Mouse (Mus musculus) hindbrain, embryonic 16.5 days (tissue): ENCODE measurements around the gene Scai. TPM values are rescaled to one million over a fixed set of nuclear protein-coding genes. Genes with fewer than 3 reads are reported as not detected.
A peak's percentile ranks its signal among the peaks of the same experiment; 100 is the strongest.
"Not testable (repeated sequence)": the region's sequence is repeated elsewhere in the genome, so short reads cannot be mapped to it uniquely, and the experiment has no call there.

Experiments
- ATAC-seq: fragments of 200-750 bp; cut with Nextera tagmentation; 2 replicates; pipeline ENCODE4 v1.8.0; 2017; ENCODE audit warnings: moderate TSS enrichment, moderate library complexity
- H3K27ac ChIP-seq: fragments of 300-500 bp; sonication (generic); 2 replicates; pipeline ENCODE4 v1.5.1; 2014; ENCODE audit warnings: low read depth, mild to moderate bottlenecking, control low read depth, low read length, moderate library complexity
- H3K27me3 ChIP-seq: fragments of 300-500 bp; sonication (generic); replicated peaks from 2 replicates; pipeline ENCODE4 v1.6.1; 2014; ENCODE audit warnings: low read length; ENCODE audit not compliant: control insufficient read depth, insufficient read depth
- H3K36me3 ChIP-seq: fragments of 300-500 bp; sonication (generic); 2 replicates; pipeline ENCODE4 v1.6.1; 2014; ENCODE audit warnings: mild to moderate bottlenecking, low read length, moderate library complexity, mixed read lengths; ENCODE audit not compliant: control insufficient read depth, insufficient read depth
- H3K4me1 ChIP-seq: fragments of 300-500 bp; sonication (generic); 2 replicates; pipeline ENCODE4 v1.6.1; 2014; ENCODE audit warnings: low read depth, low read length; ENCODE audit not compliant: control insufficient read depth, insufficient read depth
- H3K4me2 ChIP-seq: fragments of 300-500 bp; sonication (generic); 2 replicates; pipeline ENCODE4 v1.6.1; 2014; ENCODE audit warnings: mild to moderate bottlenecking, low read length, control low read depth, moderate library complexity
- H3K4me3 ChIP-seq: fragments of 300-500 bp; sonication (generic); 2 replicates; pipeline ENCODE4 v1.5.1; 2014; ENCODE audit warnings: mild to moderate bottlenecking, low read length, control low read depth, moderate library complexity
- H3K9ac ChIP-seq: fragments of 300-500 bp; sonication (generic); 2 replicates; pipeline ENCODE4 v1.6.1; 2014; ENCODE audit warnings: low read depth, mild to moderate bottlenecking, control low read depth, low read length, moderate library complexity
- H3K9me3 ChIP-seq: fragments of 300-500 bp; sonication (generic); 2 replicates; pipeline ENCODE4 v1.6.1; 2014; ENCODE audit warnings: mild to moderate bottlenecking, low read length, moderate library complexity; ENCODE audit not compliant: control insufficient read depth
- WGBS: fragments of 180-500 bp; shearing (Covaris S2); extraction: QIAGEN DNeasy Blood & Tissue Kit; methylation state at CpG from one replicate; pipeline ENCODE4 v1.1.7; 2014; 5-methylcytosine and 5-hydroxymethylcytosine counted together
- polyA plus RNA-seq: library from polyadenylated mRNA; unstranded; fragments of >200 nt; fragmentation: Nextera tagmentation; extraction: Ambion mirVana; gene quantifications from 2 replicates; pipeline ENCODE4 v1.2.1, GENCODE M21; 2015

The Scai gene
- polyA plus RNA-seq: 15.2 and 17.5 TPM in 2 replicates

GRCm38 (mm10) chr2:39190561-39191056, at the start of gene Scai:
Scai (minus strand) TSS chr2:39190734.
- Histone ChIP-seq H3K27me3 (no peaks in the 10 kb centered on the region), H3K36me3 (peaks cover 3% of the 10 kb centered on the region; the same call in 1 of the 2 replicates), H3K9me3 (no peaks in the 10 kb centered on the region), H3K4me2 (peak within 1 kb of the TSS; percentile 70), H3K27ac (peak within 1 kb of the TSS; percentile 99), H3K9ac (peak within 1 kb of the TSS; percentile 99), H3K4me1 (peaks cover 15% of the 10 kb centered on the region), H3K4me3 (peak within 1 kb of the TSS; percentile 100)
- ATAC-seq: peak; percentile 100
- WGBS: 0% methylated on average over 39 of the region's 41 CpGs

GRCm38 (mm10) chr2:39226731-39227130, 36.2 kb upstream of the Scai start:
- Histone ChIP-seq H3K27me3 (no peaks in the 10 kb centered on the region), H3K4me3 (peak overlapping the region; percentile 80), H3K27ac (peak overlapping the region; percentile 94; the same call in 1 of the 2 replicates), H3K36me3 (no peaks in the 10 kb centered on the region), H3K9me3 (no peaks in the 10 kb centered on the region), H3K4me1 (peaks cover 14% of the 10 kb centered on the region), H3K4me2 (peak overlapping the region; percentile 61), H3K9ac (peak overlapping the region; percentile 84)
- ATAC-seq: no peak; the same call in 1 of the 2 replicates
- WGBS: 39% methylated on average over 3 of the region's 3 CpGs

DNA sequence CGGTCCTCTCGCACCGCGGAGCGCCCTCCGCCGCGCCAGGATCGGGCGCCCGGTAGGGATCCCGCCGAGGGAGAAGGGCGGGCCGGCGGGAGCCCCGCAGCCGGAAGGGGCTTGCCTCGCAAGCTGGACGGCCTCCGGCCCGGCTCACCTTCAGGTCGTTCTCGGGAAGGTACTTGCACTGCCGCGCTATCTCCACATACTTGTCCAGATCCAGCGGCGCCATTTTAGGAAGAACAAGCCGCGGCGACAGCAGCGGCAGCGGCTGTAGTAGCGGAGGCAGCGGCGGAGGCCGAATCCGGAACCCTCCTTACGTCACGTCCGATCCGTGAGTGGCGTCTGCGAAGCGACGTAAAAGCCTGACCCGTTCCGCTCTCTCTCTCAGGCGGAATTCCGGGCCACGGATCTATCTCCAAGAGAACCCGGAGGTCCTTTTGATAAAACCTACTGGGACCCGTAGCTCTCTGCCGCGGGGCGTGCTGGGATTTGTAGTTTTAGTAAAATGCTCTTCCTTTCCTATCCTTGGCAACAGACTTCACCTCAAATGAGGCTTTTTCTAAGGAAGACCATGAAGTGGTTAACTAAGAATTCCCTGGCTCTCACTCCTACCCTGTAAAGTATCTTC, 35.6 kb upstream of the Scai start, which contains the start of gene Ppp6c:
Gene Ppp6c (minus strand): TSS at position 433 of the 622 bp plus-strand sequence.
- WGBS: under 1% methylated on average over 38 of the region's 56 CpGs
- H3K4me2 ChIP-seq: peak within 1 kb of the TSS; percentile 75

DNA sequence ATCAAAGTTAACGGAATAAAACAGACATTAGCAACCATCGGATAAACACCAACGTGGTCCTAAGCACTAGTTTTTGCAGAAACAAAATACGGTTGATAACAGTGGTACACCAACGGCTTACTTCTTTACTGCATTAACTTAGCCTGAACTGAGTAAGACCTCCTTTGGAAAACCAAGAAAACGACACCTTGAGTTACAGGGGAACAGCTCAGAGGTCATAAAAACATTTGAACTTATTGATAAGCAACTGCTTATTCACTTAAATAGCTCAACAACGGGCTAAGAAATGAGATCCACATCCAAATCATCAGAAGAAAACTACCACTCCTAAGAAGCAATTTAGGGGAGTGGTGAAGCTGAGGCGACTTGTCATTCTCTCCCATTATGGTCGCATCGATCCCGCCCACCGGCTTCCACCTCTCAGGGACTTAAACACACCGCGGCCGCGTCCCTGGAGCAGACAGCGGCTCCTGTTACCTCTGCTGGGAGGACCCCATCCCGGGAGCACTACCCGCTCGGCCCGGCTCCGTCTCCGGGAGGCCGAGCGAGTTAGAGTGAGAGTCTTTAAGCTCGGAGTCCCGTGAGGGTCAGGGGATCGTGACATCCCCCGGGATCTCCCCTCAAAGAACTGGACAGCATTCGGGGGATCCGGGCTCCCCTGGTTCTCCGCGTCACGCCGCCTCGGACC, 34.9 kb upstream of the Scai start:
- Histone ChIP-seq H3K4me2 (peak overlapping the region; percentile 75), H3K27ac (peak overlapping the region; percentile 94), H3K4me1 (peaks cover 14% of the 10 kb centered on the region), H3K4me3 (peak overlapping the region; percentile 80), H3K9ac (peak overlapping the region; percentile 84)
- not testable (repeated sequence) for ATAC-seq, H3K36me3 ChIP-seq, H3K27me3 ChIP-seq, H3K9me3 ChIP-seq
- WGBS: 7% methylated on average over 17 of the region's 36 CpGs

More for the DNA sequence above, 35.6 kb upstream of the Scai start, which contains the start of gene Ppp6c:
- peak; percentile 99 for ATAC-seq
- Histone ChIP-seq H3K4me3 (peak within 1 kb of the TSS; percentile 80), H3K9me3 (no peaks in the 10 kb centered on the region), H3K4me1 (peaks cover 14% of the 10 kb centered on the region), H3K36me3 (no peaks in the 10 kb centered on the region), H3K9ac (peak within 1 kb of the TSS; percentile 84), H3K27me3 (no peaks in the 10 kb centered on the region), H3K27ac (peak within 1 kb of the TSS; percentile 94)

GRCm38 (mm10) chr2:39224621-39225020, 34.1 kb upstream of the Scai start:
- Histone ChIP-seq H3K9me3 (no peaks in the 10 kb centered on the region), H3K27me3 (no peaks in the 10 kb centered on the region), H3K4me2 (peak overlapping the region; percentile 75), H3K36me3 (no peaks in the 10 kb centered on the region), H3K27ac (no peak overlapping the region), H3K4me1 (peaks cover 14% of the 10 kb centered on the region), H3K9ac (no peak overlapping the region), H3K4me3 (peak overlapping the region; percentile 18)
- ATAC-seq: no peak

DNA sequence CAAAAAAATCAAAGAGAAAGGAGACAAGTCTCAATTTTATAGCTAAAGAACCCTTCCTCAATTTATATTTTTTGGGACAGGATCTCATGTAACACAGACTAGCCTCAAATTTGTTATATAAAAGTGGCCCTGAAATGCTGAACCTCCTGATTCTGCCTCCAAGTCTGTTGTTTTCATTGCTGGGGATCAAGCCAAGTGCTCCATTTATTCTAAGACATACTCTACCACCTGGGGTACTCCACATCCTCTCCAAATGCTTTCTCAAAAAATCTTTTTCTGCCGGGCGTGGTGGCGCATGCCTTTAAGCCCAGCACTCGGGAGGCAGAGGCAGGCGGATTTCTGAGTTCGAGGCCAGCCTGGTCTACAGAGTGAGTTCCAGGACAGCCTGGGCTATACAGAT, 29.5 kb upstream of the Scai start:
- H3K4me1 ChIP-seq: peaks cover 14% of the 10 kb centered on the region
- no peaks in the 10 kb centered on the region for H3K27me3 ChIP-seq
- no peak overlapping the region for H3K27ac ChIP-seq
- H3K4me3 ChIP-seq: no peak overlapping the region
- H3K9ac ChIP-seq: no peak overlapping the region
- 91% methylated on average over 6 of the region's 6 CpGs for WGBS
- H3K36me3 ChIP-seq: no peaks in the 10 kb centered on the region
- ATAC-seq: no peak
- H3K9me3 ChIP-seq: no peaks in the 10 kb centered on the region
- H3K4me2 ChIP-seq: no peak overlapping the region

DNA sequence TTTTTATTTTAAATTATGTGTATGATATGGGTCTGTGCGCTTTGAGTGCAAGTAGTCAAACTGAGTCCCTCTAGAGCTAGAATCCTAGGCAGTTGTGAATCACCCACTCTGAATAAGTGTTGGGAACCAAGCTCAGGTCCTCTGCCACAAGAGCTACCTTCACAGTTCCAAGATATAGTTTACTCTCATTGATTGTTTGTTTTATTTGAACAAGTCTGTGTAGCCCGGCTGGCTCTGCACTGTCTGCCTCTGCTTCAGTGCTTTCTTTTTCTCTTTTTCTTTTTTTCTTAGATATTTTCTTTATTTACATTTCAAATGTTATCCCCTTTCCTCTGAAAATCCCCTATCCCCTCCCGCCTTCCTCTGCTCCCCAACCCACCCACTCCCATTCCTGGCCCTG, 28.5 kb upstream of the Scai start:
- H3K4me2 ChIP-seq: no peak overlapping the region
- no peaks in the 10 kb centered on the region for H3K9me3 ChIP-seq
- H3K9ac ChIP-seq: no peak overlapping the region
- no peaks in the 10 kb centered on the region for H3K27me3 ChIP-seq
- peaks cover 5% of the 10 kb centered on the region for H3K4me1 ChIP-seq
- ATAC-seq: no peak
- WGBS: over 99% methylated on average over 3 of the region's 3 CpGs
- H3K27ac ChIP-seq: no peak overlapping the region
- no peaks in the 10 kb centered on the region for H3K36me3 ChIP-seq
- no peak overlapping the region for H3K4me3 ChIP-seq

DNA sequence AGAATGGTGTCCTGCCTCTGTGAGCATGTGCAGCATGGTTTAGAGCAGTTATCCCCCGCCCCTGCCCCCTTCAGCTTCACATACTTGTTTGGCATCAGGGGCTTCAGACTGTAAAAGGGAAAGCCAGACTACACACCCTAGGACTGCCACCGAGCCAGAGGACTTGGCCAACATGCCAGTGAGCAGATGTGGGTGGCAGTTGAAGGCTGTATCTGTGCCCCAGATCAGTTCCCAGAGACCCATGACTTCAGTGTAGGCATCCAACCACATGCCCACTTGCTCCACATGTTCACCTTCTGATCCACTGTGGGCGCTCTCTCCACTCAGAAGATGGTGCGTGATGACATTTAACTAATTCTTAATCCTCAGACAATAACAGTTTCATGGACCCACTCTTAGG, 26.6 kb upstream of the Scai start:
- no peak for ATAC-seq
- Histone ChIP-seq H3K27me3 (no peaks in the 10 kb centered on the region), H3K4me2 (no peak overlapping the region), H3K9ac (no peak overlapping the region), H3K4me1 (no peaks in the 10 kb centered on the region), H3K36me3 (no peaks in the 10 kb centered on the region), H3K4me3 (no peak overlapping the region), H3K27ac (no peak overlapping the region), H3K9me3 (no peaks in the 10 kb centered on the region)
- 95% methylated on average over 4 of the region's 4 CpGs for WGBS

GRCm38 (mm10) chr2:39210738-39211137, 20.2 kb upstream of the Scai start:
- H3K4me3 ChIP-seq: no peak overlapping the region
- no peaks in the 10 kb centered on the region for H3K27me3 ChIP-seq
- H3K27ac ChIP-seq: no peak overlapping the region
- no peak overlapping the region for H3K4me2 ChIP-seq
- H3K9me3 ChIP-seq: no peaks in the 10 kb centered on the region
- no peak for ATAC-seq
- no peaks in the 10 kb centered on the region for H3K4me1 ChIP-seq
- no peak overlapping the region for H3K9ac ChIP-seq
- no peaks in the 10 kb centered on the region for H3K36me3 ChIP-seq
- WGBS: 96% methylated on average over 4 of the region's 4 CpGs
